Mouse (Mus musculus) intestine, embryonic 14.5 days (tissue): ENCODE measurements at regions not wholly inside any gene's neighbourhood (a gene's known extent, or its start where the extent isn't known, plus 50 kb on each side); places are given as distances from the start of the nearest gene placed in this dataset.
"Not testable (repeated sequence)": the region's sequence is repeated elsewhere in the genome, so short reads cannot be mapped to it uniquely, and the experiment has no call there.

ENCODE experiments used
- ATAC-seq: fragments of 200-750 bp; cut with Nextera tagmentation; replicated peaks from 2 replicates; pipeline ENCODE4 v1.8.0; 2017; ENCODE audit warnings: low read depth, moderate number of reproducible peaks, moderate TSS enrichment, moderate library complexity; ENCODE audit not compliant: low FRiP score, low TSS enrichment
- DNase-seq: peaks from one replicate; pipeline ENCODE4 v3.0.0-alpha.2; 2018; ENCODE audit warnings: low spot score
- H3K27ac ChIP-seq: fragments of 300-500 bp; sonication (generic); 2 replicates; pipeline ENCODE4 v1.5.1; 2014; ENCODE audit warnings: low read depth, mild to moderate bottlenecking, control low read depth
- H3K27me3 ChIP-seq: fragments of 300-500 bp; sonication (generic); replicated peaks from 2 replicates; pipeline ENCODE4 v1.6.1; 2014; ENCODE audit warnings: low read length, control low read depth; ENCODE audit not compliant: control insufficient read depth, insufficient read depth
- H3K36me3 ChIP-seq: fragments of 300-500 bp; sonication (generic); 2 replicates; pipeline ENCODE4 v1.6.1; 2014; ENCODE audit warnings: low read length, control low read depth; ENCODE audit not compliant: control insufficient read depth, insufficient read depth
- H3K4me1 ChIP-seq: fragments of 300-500 bp; sonication (generic); replicated peaks from 2 replicates; pipeline ENCODE4 v1.6.1; 2014; ENCODE audit warnings: low read length, control low read depth, mixed read lengths; ENCODE audit not compliant: control insufficient read depth, insufficient read depth
- H3K4me2 ChIP-seq: fragments of 300-500 bp; sonication (generic); 2 replicates; pipeline ENCODE4 v1.6.1; 2014; ENCODE audit warnings: low read length
- H3K4me3 ChIP-seq: fragments of 300-500 bp; sonication (generic); 2 replicates; pipeline ENCODE4 v1.5.1; 2014; ENCODE audit warnings: low read depth, low read length, control low read depth, mixed read lengths
- H3K9ac ChIP-seq: fragments of 300-500 bp; sonication (generic); 2 replicates; pipeline ENCODE4 v1.6.1; 2014; ENCODE audit warnings: mild to moderate bottlenecking, low read length
- H3K9me3 ChIP-seq: fragments of 300-500 bp; sonication (generic); 2 replicates; pipeline ENCODE4 v1.6.1; 2016; ENCODE audit warnings: low read length, control low read depth; ENCODE audit not compliant: control insufficient read depth
- WGBS: fragments of 180-500 bp; shearing (Covaris S2); extraction: QIAGEN DNeasy Blood & Tissue Kit; methylation state at CpG from one replicate; pipeline ENCODE4 v1.1.7; 2014; 5-methylcytosine and 5-hydroxymethylcytosine counted together

- ATAC-seq = peak; percentile 85
- 55% methylated on average over 2 of the region's 2 CpGs for WGBS
- Histone ChIP-seq H3K27ac (no peak overlapping the region), H3K9me3 (no peaks in the 10 kb centered on the region), H3K4me1 (no peaks in the 10 kb centered on the region), H3K27me3 (no peaks in the 10 kb centered on the region), H3K4me2 (no peak overlapping the region), H3K36me3 (no peaks in the 10 kb centered on the region), H3K4me3 (no peak overlapping the region), H3K9ac (no peak overlapping the region)
- no peak for DNase-seq
Observed at GRCm38 (mm10) chr3:17001871-17002270, 946.3 kb upstream of the Cypt12 start.

GRCm38 (mm10) chr3:17003136-17003535 is 945.1 kb upstream of the Cypt12 start:
- H3K4me3 ChIP-seq = no peak overlapping the region
- no peaks in the 10 kb centered on the region for H3K27me3 ChIP-seq
- DNase-seq = no peak
- H3K9me3 ChIP-seq = no peaks in the 10 kb centered on the region
- 80% methylated on average over 3 of the region's 3 CpGs for WGBS
- no peaks in the 10 kb centered on the region for H3K4me1 ChIP-seq
- no peak overlapping the region for H3K4me2 ChIP-seq
- H3K36me3 ChIP-seq = no peaks in the 10 kb centered on the region
- H3K27ac ChIP-seq = no peak overlapping the region
- ATAC-seq = no peak
- H3K9ac ChIP-seq = no peak overlapping the region

- ATAC-seq = no peak
- H3K4me2 ChIP-seq = no peak overlapping the region
- no peak overlapping the region for H3K9ac ChIP-seq
- no peak overlapping the region for H3K27ac ChIP-seq
- H3K4me3 ChIP-seq = no peak overlapping the region
- H3K4me1 ChIP-seq = no peaks in the 10 kb centered on the region
- H3K27me3 ChIP-seq = no peaks in the 10 kb centered on the region
- 86% methylated on average over 4 of the region's 4 CpGs for WGBS
- no peaks in the 10 kb centered on the region for H3K9me3 ChIP-seq
- no peak for DNase-seq
- H3K36me3 ChIP-seq = no peaks in the 10 kb centered on the region
Observed at GRCm38 (mm10) chr3:17014184-17015048, 933.8 kb upstream of the Cypt12 start.

GRCm38 (mm10) chr3:17050811-17051210 is 897.4 kb upstream of the Cypt12 start:
- WGBS = 91% methylated on average over 2 of the region's 2 CpGs
- Histone ChIP-seq H3K4me3 (no peak overlapping the region), H3K27me3 (no peaks in the 10 kb centered on the region), H3K4me2 (no peak overlapping the region), H3K9ac (no peak overlapping the region), H3K9me3 (0 out of 2 replicates have a peak, but pooled peaks cover 2% of the 10 kb centered on the region), H3K27ac (no peak overlapping the region), H3K4me1 (no peaks in the 10 kb centered on the region), H3K36me3 (no peaks in the 10 kb centered on the region)
- no peak for DNase-seq
- ATAC-seq = no peak

- H3K4me3 ChIP-seq, H3K27ac ChIP-seq, H3K9ac ChIP-seq, H3K4me1 ChIP-seq, H3K27me3 ChIP-seq, H3K4me2 ChIP-seq, ATAC-seq, H3K36me3 ChIP-seq, DNase-seq, H3K9me3 ChIP-seq: not testable (repeated sequence)
- 83% methylated on average over 3 of the region's 4 CpGs for WGBS
Observed at GRCm38 (mm10) chr3:17058381-17058780, 889.8 kb upstream of the Cypt12 start.

GRCm38 (mm10) chr3:17106261-17106660 is 841.9 kb upstream of the Cypt12 start:
- not testable (repeated sequence) for H3K4me1 ChIP-seq, H3K4me3 ChIP-seq, H3K27me3 ChIP-seq, H3K9me3 ChIP-seq, H3K4me2 ChIP-seq, DNase-seq, H3K9ac ChIP-seq, H3K27ac ChIP-seq, H3K36me3 ChIP-seq, ATAC-seq
